ENCODE assay signal across 8 mouse cellular contexts in the genomic region with DNA sequence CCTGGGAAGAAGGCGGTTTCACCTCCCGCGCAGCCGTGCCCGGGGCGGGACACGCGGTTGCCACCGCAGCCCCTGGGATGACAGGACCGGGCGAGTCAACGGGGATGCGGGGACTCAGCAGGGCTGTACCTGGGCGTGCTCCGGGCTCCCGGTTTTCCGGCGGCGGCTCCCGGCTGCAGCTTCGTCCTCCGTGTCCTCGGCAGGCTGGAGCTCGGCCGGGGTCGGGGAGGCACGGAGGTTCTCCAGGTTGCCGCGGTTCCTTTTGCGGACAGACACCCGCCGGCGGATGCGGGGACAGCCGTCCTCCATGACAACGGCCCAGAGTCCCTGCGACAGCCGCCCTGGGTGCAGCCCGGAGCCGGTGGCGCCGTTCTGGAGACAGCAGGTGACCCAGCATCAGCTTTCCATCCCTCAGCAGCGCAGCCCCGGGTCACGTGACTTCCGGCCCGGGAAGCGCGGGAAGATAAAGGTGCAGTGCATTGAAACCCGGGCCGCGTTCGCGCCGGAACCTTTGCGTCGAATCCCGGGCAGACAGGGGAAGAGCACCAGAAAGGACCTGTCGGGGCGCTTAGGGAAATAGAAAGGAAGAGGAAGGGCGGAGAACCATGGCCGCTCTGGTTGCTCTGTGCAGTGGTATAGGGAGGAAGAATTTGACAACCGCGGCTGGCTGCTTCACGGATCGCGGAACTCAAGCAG. TPM values are rescaled to one million over a fixed set of nuclear protein-coding genes. Genes with fewer than 3 reads are reported as not detected.
DNase-seq lines count a peak whose midpoint lies in the region; ATAC-seq and TF ChIP-seq lines count a peak whose summit lies in the region.

A gene (minus strand): TSS at position 434 of the 696 bp plus-strand sequence.
A gene (plus strand): TSS at position 463 of the 696 bp plus-strand sequence.

- H3K36me3 ChIP-seq in hindbrain, embryonic 10.5 days: peaks cover 46% of the 10 kb centered on the region
- H3K36me3 ChIP-seq in lung, postnatal 0 days (ENCODE audit: insufficient read depth, low read length): no peaks in the 10 kb centered on the region

- ATAC-seq in frontal cortex, adult (ENCODE audit: low TSS enrichment): peak; percentile 99
- ATAC-seq in lung, postnatal 0 days: peak; percentile 97

- H3K9ac ChIP-seq in lung, postnatal 0 days (replicated peaks; ENCODE audit: low read depth): peak within 1 kb of the TSS; percentile 54

- under 1% methylated on average over 67 of the region's 67 CpGs for WGBS in hindbrain, embryonic 10.5 days
- WGBS in lung, postnatal 0 days: under 1% methylated on average over 62 of the region's 67 CpGs

- peak within 1 kb of the TSS; percentile 90 for H3K27ac ChIP-seq in hindbrain, embryonic 10.5 days
- H3K27ac ChIP-seq in lung, postnatal 0 days (ENCODE audit: low read length): no peak within 1 kb of the TSS

- H3K4me1 ChIP-seq in hindbrain, embryonic 10.5 days (replicated peaks): peaks cover 21% of the 10 kb centered on the region
- H3K4me1 ChIP-seq in lung, postnatal 0 days (ENCODE audit: insufficient read depth, low read depth, low read length): 0 out of 2 replicates have a peak, but pooled peaks cover 3% of the 10 kb centered on the region

- H3K4me2 ChIP-seq in lung, postnatal 0 days (replicated peaks; ENCODE audit: low read depth, low read length): peak within 1 kb of the TSS; percentile 99

- H3K27me3 ChIP-seq in hindbrain, embryonic 10.5 days (ENCODE audit: insufficient read depth, poor library complexity, severe bottlenecking): no peaks in the 10 kb centered on the region
- no peaks in the 10 kb centered on the region for H3K27me3 ChIP-seq in lung, postnatal 0 days (replicated peaks; ENCODE audit: insufficient read depth, low read length)

- H3K4me3 ChIP-seq in hindbrain, embryonic 10.5 days: peak within 1 kb of the TSS; percentile 87
- peak within 1 kb of the TSS; percentile 84 for H3K4me3 ChIP-seq in lung, postnatal 0 days (ENCODE audit: low read depth, low read length)

- peak; percentile 89 for DNase-seq in MEL-GATA-1-ER (ENCODE audit: extremely low read depth, low read depth)
- DNase-seq in cerebellum, adult 8-10 months: peak; percentile 93
- DNase-seq in hindbrain, embryonic 10.5 days (ENCODE audit: low spot score): peak; percentile 95
- peak; percentile 93 for DNase-seq in layer of hippocampus, adult 9-11 months
- DNase-seq in lung, postnatal 0 days (ENCODE audit: low spot score): peak; percentile 93
- DNase-seq in ovary, postnatal 14 days (ENCODE audit: low spot score): peak; percentile 83
- peak; percentile 94 for DNase-seq in thymus, postnatal 14 days

- H3K9me3 ChIP-seq in hindbrain, embryonic 10.5 days: no peaks in the 10 kb centered on the region
- H3K9me3 ChIP-seq in lung, postnatal 0 days (ENCODE audit: low read length): no peaks in the 10 kb centered on the region

- TF ChIP-seq CTCF in lung, postnatal 0 days (IDR thresholded peaks at IDR 0.05): no peak

- no peak; the same call in 1 of the 2 replicates for TF ChIP-seq EP300 in lung, postnatal 0 days (IDR thresholded peaks at IDR 0.05)

RNA-seq across cellular contexts. Expression of the first gene that starts in this region (rescaled TPM):
- 18.3 and 23.1 TPM in 2 replicates for polyA plus RNA-seq in hindbrain, embryonic 10.5 days (2016; fragmentation: Nextera tagmentation; extraction: Ambion mirVana)
- polyA plus RNA-seq in lung, postnatal 0 days (2015; fragmentation: Nextera tagmentation; extraction: Ambion mirVana): 5.3 and 6.8 TPM in 2 replicates

RNA-seq across cellular contexts. Expression of the second gene that starts in this region (rescaled TPM):
- polyA plus RNA-seq in hindbrain, embryonic 10.5 days (2016; fragmentation: Nextera tagmentation; extraction: Ambion mirVana): 198 and 208 TPM in 2 replicates
- polyA plus RNA-seq in lung, postnatal 0 days (2015; fragmentation: Nextera tagmentation; extraction: Ambion mirVana): 118 and 145 TPM in 2 replicates
